ENCODE assay signal across 8 mouse cellular contexts in the genomic region with DNA sequence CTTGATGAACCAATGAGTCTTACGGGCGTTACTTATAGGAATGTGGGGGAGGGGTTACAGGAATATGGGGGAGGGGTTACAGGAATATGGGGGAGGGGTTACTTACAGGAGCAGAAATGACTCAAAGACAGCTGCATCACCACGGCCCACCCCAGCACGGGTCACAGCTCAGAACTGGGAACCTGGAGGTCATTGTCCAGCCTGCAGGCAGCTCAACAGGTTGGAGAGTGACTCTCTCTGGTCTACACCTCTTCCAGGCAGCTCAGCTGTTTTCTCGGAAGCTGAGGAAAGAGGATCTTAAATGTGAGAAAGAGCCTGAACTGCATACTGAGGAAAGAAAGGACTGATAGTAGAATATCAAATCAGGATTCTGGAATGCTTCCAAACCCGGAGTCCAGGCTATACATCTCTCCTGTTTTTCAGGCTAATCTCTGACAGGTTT. TPM values are rescaled to one million over a fixed set of nuclear protein-coding genes. Genes with fewer than 3 reads are reported as not detected.
DNase-seq lines count a peak whose midpoint lies in the region; ATAC-seq lines count a peak whose summit lies in the region.

No protein-coding gene starts in this region.

- peak overlapping the region; percentile 36 for H3K4me3 ChIP-seq in forebrain, embryonic 13.5 days
- H3K4me3 ChIP-seq in kidney, embryonic 14.5 days (ENCODE audit: low read length): peak overlapping the region; percentile 45
- peak overlapping the region; percentile 39 for H3K4me3 ChIP-seq in midbrain, embryonic 12.5 days

- WGBS in forebrain, embryonic 13.5 days: 25% methylated on average over 6 of the region's 6 CpGs
- WGBS in kidney, embryonic 14.5 days: 10% methylated on average over 6 of the region's 6 CpGs
- 40% methylated on average over 6 of the region's 6 CpGs for WGBS in midbrain, embryonic 12.5 days

- no peaks in the 10 kb centered on the region for H3K27me3 ChIP-seq in forebrain, embryonic 13.5 days
- no peaks in the 10 kb centered on the region for H3K27me3 ChIP-seq in kidney, embryonic 14.5 days (ENCODE audit: control insufficient read depth, insufficient read depth, low read length)
- no peaks in the 10 kb centered on the region for H3K27me3 ChIP-seq in midbrain, embryonic 12.5 days

- peak overlapping the region; percentile 79 for H3K27ac ChIP-seq in forebrain, embryonic 13.5 days
- H3K27ac ChIP-seq in kidney, embryonic 14.5 days (ENCODE audit: low read depth, low read length): peak overlapping the region; percentile 92
- peak overlapping the region; percentile 73 for H3K27ac ChIP-seq in midbrain, embryonic 12.5 days (replicated peaks)

- peaks cover 16% of the 10 kb centered on the region; the same call in 1 of the 2 replicates for H3K4me1 ChIP-seq in forebrain, embryonic 13.5 days
- peaks cover 6% of the 10 kb centered on the region; the same call in 1 of the 2 replicates for H3K4me1 ChIP-seq in kidney, embryonic 14.5 days (ENCODE audit: control insufficient read depth, insufficient read depth, low read length)
- H3K4me1 ChIP-seq in midbrain, embryonic 12.5 days: peaks cover 6% of the 10 kb centered on the region; the same call in 1 of the 2 replicates

- H3K9me3 ChIP-seq in forebrain, embryonic 13.5 days (replicated peaks): no peaks in the 10 kb centered on the region
- H3K9me3 ChIP-seq in kidney, embryonic 14.5 days (ENCODE audit: control insufficient read depth, low read length): no peaks in the 10 kb centered on the region
- no peaks in the 10 kb centered on the region for H3K9me3 ChIP-seq in midbrain, embryonic 12.5 days

- peak; percentile 16 for DNase-seq in gastrocnemius, postnatal 14 days
- DNase-seq in gastrocnemius, postnatal 36 days: no peak
- DNase-seq in adrenal gland, postnatal 14 days: peak; percentile 27
- no peak for DNase-seq in right cerebral cortex, adult 2 months (ENCODE audit: low spot score in 2 of 2)
- no peak for DNase-seq in spleen, postnatal 10 days (ENCODE audit: low spot score in 2 of 2)

- peak overlapping the region; percentile 58 for H3K4me2 ChIP-seq in forebrain, embryonic 13.5 days
- H3K4me2 ChIP-seq in kidney, embryonic 14.5 days (replicated peaks; ENCODE audit: low read depth, low read length): peak overlapping the region; percentile 58
- peak overlapping the region; percentile 53 for H3K4me2 ChIP-seq in midbrain, embryonic 12.5 days (replicated peaks)

- intact Hi-C loops in gastrocnemius, postnatal 14 days (cut with DNase I; ENCODE audit: low total_unique reads): no loop called here
- intact Hi-C loops in gastrocnemius, postnatal 36 days (cut with DNase I): no loop called here

- ATAC-seq in forebrain, embryonic 13.5 days: no peak
- ATAC-seq in kidney, embryonic 14.5 days (ENCODE audit: low FRiP score, low TSS enrichment): no peak
- no peak for ATAC-seq in midbrain, embryonic 12.5 days (ENCODE audit: low FRiP score, low read depth)

- H3K9ac ChIP-seq in forebrain, embryonic 13.5 days: peak overlapping the region; percentile 49
- H3K9ac ChIP-seq in kidney, embryonic 14.5 days (ENCODE audit: low read depth, low read length): peak overlapping the region; percentile 53; the same call in 1 of the 2 replicates
- peak overlapping the region; percentile 44 for H3K9ac ChIP-seq in midbrain, embryonic 12.5 days (replicated peaks)

- no peaks in the 10 kb centered on the region for H3K36me3 ChIP-seq in forebrain, embryonic 13.5 days (ENCODE audit: poor library complexity, severe bottlenecking)
- no peaks in the 10 kb centered on the region for H3K36me3 ChIP-seq in kidney, embryonic 14.5 days (ENCODE audit: control insufficient read depth, insufficient read depth, low read length)
- H3K36me3 ChIP-seq in midbrain, embryonic 12.5 days: no peaks in the 10 kb centered on the region

RNA-seq across cellular contexts. Expression of a gene that starts 16.9 kb away (rescaled TPM):
- under 1 TPM; 0.53 to 0.59 TPM for total RNA-seq in gastrocnemius, postnatal 14 days (2021)
- not detected for total RNA-seq in gastrocnemius, postnatal 36 days (2021)
- total RNA-seq in adrenal gland, postnatal 14 days (2021): 0.53 and 0.67 TPM in 2 replicates
- 0.10 and 0.43 TPM in 2 replicates for polyA plus RNA-seq in forebrain, embryonic 13.5 days (2015; fragmentation: Nextera tagmentation; extraction: Ambion mirVana)
- 0.27 and 0.71 TPM in 2 replicates for polyA plus RNA-seq in kidney, embryonic 14.5 days (2014; fragmentation: Nextera tagmentation; extraction: Ambion mirVana)
- polyA plus RNA-seq in midbrain, embryonic 12.5 days (2016; fragmentation: Nextera tagmentation; extraction: Ambion mirVana): 0.60 TPM in 1 of 2 replicates, not detected in the other

RNA-seq across cellular contexts. Expression of a gene that starts 17.0 kb away (rescaled TPM):
- under 1 TPM; 0.78 to 0.98 TPM for total RNA-seq in gastrocnemius, postnatal 14 days (2021)
- total RNA-seq in gastrocnemius, postnatal 36 days (2021): under 1 TPM; 0.32 to 0.41 TPM
- total RNA-seq in adrenal gland, postnatal 14 days (2021): 2.9 and 3.6 TPM in 2 replicates
- polyA plus RNA-seq in forebrain, embryonic 13.5 days (2015; fragmentation: Nextera tagmentation; extraction: Ambion mirVana): 10.7 and 11.2 TPM in 2 replicates
- 7.4 and 8.2 TPM in 2 replicates for polyA plus RNA-seq in kidney, embryonic 14.5 days (2014; fragmentation: Nextera tagmentation; extraction: Ambion mirVana)
- polyA plus RNA-seq in midbrain, embryonic 12.5 days (2016; fragmentation: Nextera tagmentation; extraction: Ambion mirVana): 9.8 and 12.0 TPM in 2 replicates

Comparison
In these comparisons a context has a peak if more than half of its experiments do, and no peak if none do; other contexts are left out.
1. DNase-seq: peak in gastrocnemius, postnatal 14 days (single experiment) and adrenal gland, postnatal 14 days (single experiment); none in gastrocnemius, postnatal 36 days (0 of 2), right cerebral cortex, adult 2 months (0 of 2) and spleen, postnatal 10 days (0 of 2).
2. Peak in every context shown above with its lines, with median percentiles within 50 percentile points of each other: H3K27ac ChIP-seq, H3K4me2 ChIP-seq, H3K4me3 ChIP-seq and H3K9ac ChIP-seq.